Mouse (Mus musculus): ENCODE measurements around the gene Gpat3.

DNA sequence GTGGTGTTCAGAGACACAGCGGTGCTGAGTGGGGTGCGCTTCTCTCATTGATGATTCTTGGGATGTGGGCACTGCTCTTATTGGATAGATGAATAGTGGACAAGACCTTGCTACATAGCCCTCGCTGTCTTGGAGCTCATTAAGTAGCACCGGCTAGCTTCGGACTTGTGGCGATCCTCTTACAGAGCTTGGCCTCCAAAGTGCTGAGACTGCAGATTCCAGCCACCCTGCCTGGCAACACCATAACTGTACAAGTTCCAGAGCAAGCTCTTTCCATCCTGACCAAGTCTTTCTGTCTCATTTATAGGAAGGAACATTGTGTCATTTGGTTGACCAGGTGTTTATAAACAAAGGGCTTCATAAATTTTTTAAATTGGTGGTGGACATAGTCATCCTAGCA, 39.7 kb downstream of the Gpat3 start:
- no peak for TF ChIP-seq TAL1 (IDR thresholded peaks at IDR 0.05; ENCODE audit: low read length)
- no peak for TF ChIP-seq GATA1 (IDR thresholded peaks at IDR 0.05; ENCODE audit: low read length)

Measured in erythroblast, embryonic 14.5 days (primary cell).